ENCODE assay signal across 2 mouse cellular contexts in genomic region chr1:177928391-177929010, GRCm38 (mm10). TPM values are rescaled to one million over a fixed set of nuclear protein-coding genes. Genes with fewer than 3 reads are reported as not detected.
"Had no signal": no experiment of that assay in that cellular context is flagged by ENCODE, and none has a peak within 500 bp of the region (broad histone marks: within the 10 kb centered on the region; RNA-seq: fewer than 3 reads in every experiment).

No protein-coding gene starts in this region.

RNA-seq across cellular contexts. Expression of gene Catspere2, which starts 54.7 kb away (rescaled TPM):
- total RNA-seq: hematopoietic stem cell, adult 5-6 weeks had no signal
- polyA plus RNA-seq: inflammation-experienced regulatory T-cells, adult 6 months had no signal
